Mouse (Mus musculus) urinary bladder, postnatal 10 days (tissue): ENCODE measurements around the gene Nrgn.

Source experiments
- DNase-seq: peaks from one replicate; pipeline ENCODE4 v3.0.0; 2022; ENCODE audit warnings: low spot score

Nrgn gene

DNA sequence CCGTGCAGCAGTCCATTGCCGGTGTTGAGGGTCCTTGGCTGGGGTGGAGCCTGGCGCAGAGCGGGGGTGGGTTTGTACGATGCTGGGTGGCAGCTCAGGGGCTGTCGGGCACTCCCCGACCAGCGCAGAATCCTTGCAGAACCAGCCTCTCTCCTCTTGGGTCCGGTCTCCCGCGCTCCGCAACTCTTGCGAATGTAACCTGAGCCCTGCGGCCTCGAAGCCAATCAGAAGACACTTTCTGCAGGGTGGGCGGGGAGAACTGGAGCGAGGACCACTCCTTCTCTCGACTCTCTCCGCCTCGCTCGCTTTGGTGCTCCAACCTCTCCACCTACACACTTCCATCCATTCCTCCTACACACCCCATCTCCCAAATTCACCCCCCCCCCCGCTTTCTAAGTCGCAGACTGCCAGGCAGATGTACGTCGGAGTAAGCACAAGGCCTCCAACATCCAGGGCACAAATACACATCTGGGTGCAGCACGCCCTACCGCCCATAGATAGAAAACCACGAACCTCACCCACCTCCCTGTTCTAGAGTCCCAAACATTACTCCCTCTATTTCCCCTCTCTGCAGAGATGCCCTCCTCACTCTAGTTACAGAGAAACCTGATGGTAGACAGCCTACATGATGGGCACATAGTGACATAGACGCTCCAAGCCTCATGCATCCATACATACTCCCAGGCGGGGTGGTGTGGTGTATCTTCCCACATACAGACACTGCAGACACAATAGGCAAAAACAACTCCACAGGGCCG lies at the start of gene Nrgn:
Gene Nrgn (minus strand): TSS at position 369 of the 758 bp plus-strand sequence.
- peak; percentile 47 for DNase-seq

DNA sequence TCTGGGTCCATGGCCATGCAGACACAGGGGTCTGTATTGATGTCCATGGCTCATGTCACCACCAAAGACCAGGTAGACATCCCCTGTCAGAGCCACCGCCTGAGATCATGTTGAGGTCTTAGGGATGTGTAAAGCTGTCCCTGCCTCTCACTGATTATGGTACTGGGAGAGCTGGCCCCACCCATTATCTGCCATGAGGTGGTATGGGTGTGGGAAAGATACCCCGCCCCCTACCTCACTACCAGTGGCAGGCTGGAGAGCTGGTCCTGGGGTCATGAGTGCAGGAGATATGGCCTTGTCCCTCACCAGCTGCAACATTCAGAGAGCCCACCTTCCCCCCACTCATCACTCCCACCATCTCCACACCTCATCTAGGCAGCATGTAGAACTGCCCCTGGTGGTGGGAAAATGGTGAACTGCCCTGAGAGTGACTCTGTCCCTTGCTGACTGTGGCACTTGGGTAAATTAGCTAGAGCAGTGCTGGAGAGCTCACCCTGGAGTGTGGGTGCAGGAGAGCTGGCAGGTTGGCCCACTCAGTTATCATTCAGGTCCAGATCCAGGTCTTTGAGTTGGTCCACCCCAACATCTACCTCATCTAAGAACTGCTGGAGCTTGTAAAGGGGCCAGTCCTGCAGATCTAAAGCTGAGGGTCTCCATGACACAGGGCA lies 48.0 kb upstream of the Nrgn start:
- no peak for DNase-seq

DNA sequence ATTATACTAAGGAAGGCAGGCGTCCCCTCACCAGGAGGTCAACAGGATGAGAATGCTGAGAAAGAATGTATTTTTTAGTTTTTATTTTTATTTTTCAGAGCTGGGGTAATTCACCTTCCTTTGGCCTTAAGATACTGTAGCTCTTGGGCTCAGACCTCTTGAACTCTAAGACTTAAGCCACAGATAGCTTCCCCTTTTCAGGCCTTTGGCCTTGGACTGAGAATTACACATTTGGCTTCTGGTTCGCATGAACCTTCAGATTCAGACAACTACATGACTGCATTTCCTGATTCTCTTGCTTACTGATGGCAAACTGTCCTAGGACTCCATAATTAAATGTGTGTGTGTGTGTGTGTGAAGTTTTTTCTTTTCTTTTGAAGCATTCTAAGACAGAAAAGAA lies 45.9 kb upstream of the Nrgn start:
- no peak for DNase-seq

DNA sequence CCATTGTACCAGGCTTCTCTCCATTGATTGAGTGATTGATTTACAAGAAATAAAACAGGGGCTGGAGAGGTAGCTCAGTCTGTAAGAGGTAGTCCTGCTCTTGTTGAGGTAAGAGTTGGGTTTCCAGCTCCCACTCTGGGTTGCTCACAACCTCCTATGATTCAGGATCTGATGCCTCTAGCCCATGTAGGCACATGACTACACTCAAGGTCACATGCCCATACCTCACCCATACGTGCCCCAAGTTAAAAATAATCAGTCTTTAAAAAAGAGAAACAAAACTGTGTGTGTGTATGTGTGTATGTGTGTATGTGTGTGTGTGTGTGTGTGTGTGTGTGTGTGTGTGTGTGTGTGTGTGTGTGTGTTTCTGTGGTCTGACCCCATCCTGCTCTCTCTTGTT lies 42.9 kb upstream of the Nrgn start:
- DNase-seq, result no peak

DNA sequence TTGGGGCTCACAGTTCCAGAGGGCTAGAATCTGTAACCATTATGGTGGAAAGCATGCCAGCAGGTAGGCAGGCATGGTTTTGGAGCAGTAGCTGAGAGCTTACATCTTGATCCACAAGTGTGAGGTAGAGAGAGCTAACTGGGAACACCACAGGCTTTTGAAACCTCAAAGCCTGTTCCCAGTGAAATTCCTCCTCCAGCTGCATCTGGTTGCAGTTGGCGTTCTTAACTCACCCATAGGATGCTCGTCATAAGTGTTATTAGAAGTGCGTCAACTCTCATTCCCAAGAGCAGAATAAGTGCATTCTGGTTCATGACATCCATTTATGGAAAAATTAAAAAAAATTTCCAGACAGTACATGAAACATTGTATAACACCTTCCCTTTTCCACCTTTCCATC lies 41.0 kb upstream of the Nrgn start:
- no peak for DNase-seq

DNA sequence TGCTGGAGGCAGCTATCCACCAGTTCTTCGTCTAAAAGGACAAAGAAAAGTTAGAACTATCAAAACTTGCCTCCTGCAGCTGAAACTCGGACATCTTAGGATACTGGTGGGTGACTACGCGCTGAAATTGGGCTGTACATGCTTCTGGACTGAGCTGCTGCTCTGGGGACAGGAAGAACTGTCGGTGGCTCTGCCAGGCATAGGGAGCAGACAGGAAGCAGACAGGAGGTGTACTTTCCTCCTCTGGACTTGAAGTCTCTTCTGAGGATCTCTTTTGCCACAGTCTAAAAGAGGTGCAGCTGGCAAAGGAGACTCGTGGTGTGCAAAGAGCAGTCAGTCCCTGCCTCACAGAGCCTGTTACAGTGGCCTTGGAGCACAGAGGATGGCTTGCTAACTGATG lies 39.9 kb upstream of the Nrgn start:
- DNase-seq, result no peak

DNA sequence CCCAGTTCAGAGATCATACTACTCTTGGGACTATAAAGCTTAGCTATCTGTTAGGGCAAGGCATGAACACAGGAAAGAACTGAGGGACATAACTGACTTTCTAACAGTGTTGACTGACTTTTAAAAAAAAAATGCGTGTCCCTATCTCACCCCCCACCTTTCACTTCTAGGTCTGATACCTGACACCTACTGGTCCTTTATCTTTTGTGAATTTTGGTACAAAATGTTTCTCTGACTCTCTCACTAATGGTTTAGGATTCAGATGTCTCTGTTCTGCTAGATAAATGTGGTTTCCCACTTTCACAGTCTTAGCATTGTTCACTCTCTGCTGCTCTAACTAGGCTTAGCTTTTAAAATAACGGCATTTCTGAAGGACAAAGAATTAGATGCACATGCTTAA lies 39.3 kb upstream of the Nrgn start:
- DNase-seq, result no peak

DNA sequence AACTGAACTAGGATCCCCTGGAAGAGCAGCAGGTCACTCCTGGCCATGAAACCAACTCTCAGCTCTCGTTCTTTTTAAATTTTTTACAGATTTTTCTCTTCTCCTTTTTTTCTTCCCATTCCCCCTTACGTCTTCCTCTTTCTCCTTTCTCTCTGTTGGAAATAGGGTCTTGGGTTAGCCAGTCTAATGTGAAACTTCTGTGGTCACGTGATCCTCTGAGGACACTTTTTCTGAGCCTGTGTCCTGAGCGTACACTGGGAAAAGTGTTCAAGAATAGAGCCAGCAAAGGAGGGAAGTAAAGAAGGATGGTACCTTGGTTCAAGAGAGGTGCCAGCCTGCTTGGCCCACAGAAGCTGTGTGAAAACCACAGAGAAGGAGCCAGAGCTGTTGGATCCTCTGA lies 37.7 kb upstream of the Nrgn start:
- DNase-seq, result no peak

DNA sequence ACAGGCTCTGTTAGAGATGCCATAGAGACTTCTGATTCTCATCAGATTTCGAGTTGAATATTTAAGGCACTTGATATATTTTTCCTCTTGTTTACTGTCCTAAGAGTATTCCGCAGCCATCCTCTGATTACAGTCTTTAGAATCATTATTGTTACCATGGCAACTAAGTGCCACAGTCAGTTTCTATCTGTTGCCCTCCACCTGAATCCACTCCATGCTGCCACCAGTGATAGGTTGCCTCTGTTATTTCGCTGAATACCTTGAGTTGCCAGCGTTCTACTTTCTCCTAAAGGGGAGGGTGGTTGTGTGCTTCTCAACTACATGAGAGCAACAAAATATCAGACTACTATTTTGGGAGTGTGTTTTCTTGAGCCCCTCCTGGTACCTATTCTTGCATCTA lies 34.0 kb upstream of the Nrgn start:
- DNase-seq, result no peak

DNA sequence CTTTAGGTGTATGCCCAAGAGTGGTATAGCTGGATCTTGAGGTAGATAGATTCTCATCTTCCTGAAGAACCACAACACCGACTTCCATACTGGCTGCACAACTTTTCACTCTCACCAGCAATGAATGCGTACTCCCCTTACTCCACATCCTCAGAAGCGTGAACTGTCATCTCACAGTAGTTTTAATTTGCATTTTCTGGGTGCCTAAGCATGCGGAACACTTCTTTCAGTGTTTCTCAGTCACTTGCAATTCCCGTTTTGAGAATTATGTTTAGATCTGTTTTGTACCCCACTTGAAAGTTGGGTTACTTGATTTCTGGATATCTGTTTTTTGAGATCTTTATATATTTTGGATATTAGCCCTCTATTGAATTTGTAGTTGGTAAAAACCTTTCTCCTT lies 30.9 kb upstream of the Nrgn start:
- DNase-seq, result no peak

DNA sequence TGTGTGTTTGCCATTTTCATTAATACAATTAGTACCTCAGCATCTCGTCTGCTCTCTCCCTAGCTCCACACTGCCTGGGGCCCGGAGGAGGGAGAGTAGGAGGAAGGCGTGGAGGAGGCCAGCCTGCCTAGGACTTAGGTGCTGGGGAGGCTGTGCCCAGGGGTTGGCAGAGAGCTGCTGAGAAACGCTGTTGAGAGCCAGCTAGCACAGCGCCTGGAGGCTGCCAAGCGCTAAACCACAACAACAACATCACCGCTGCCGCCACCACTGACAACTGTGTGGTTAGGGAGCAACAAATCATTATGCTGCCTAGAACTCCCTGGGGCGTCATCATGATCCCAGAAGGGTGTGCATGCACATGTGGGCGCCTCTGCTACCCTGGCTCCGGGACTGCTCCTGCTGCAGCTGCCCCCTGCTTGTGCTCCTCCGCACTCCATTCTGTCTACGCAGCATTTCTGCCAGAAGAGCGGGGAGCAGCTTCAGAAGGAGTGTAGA lies 23.8 kb upstream of the Nrgn start:
- no peak for DNase-seq

DNA sequence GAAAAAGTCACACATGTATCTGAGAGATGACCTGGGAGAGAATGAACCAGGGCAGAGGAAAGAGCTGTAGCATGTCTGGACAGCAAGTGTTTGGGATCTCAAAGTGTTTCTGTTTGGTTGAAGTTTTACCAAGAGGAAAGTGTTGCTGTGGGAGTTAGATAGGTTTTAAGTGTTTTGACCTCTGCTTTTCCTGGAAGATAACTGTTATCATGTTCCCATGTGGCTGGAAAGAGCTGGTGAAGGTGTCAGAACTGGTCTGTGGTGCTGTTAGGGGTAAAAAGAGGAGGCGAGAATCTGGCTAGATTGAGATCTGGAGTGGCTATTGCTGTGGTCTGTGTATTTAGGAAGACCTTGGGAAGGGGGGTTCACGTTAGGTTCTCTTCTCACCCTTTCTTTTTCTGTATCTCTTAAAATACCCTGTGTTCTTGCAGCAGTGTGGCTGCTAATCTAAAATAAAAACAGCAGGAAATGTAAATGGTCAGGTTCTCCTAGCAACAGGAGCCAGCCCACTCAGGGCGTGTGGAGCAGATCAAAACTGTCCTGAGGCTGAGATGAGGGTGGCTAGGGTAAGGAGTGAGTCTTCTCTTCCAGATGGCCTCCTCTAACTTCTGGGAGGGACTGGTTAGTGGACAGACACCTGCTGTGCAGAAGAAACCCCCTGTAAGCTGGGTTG lies 19.6 kb upstream of the Nrgn start:
- DNase-seq, result no peak

DNA sequence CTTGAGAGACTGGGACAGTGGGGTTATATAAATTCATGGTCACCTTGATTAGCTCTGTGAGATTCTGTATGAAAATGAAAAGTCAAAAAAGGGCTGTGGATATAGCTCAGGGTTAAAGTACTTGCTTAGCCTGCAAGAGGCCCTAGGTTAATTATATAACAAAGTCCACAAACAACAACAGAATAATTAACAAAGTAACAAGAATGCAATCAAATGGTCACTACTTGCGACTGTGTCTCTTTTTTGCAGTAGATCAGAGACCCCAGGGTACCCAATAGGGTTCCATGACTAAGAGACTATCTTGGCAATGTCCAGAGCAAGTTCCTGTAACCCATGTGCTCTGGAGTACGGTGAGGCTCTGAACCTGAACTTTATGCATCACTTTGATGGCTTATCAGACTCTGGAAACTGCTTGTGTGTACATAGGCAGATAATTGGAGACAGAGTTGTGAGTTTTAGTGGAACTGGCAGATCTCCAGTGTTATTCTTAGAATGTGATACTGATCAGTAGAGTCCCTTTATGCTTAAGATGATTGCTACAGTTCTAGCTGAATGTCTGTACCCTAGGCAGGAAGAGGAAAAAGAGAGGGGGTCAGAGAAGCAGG lies 16.6 kb upstream of the Nrgn start:
- DNase-seq, result no peak

DNA sequence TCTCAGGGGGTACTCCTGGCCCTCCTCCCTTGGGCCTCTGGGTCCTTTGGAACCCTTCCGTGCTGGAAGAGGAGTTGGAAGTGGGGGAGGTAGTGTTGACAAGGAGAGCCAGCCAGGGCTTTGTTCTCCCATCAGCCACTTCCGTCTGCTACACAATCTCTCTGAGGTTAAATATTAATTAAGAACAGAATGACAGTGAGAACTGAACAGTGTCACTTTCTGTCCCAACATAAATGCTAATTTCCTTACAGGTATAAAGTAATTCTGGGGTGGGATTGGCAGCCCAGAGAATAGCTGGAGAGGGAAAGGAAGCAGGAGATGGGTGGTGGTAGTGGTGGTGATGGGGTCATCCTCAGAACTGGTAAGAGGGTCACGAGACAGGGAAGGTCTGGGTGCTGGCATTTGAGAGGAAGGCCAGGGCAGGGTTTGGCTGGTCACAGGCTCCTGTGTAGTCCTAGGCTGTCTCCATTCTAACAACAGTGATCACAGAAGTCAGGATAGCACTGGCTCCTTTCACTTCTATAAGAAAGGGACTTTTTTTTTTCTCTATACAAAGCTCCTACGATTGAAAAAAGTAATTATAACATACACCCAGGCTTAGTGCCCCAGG lies 16.0 kb upstream of the Nrgn start:
- no peak for DNase-seq

DNA sequence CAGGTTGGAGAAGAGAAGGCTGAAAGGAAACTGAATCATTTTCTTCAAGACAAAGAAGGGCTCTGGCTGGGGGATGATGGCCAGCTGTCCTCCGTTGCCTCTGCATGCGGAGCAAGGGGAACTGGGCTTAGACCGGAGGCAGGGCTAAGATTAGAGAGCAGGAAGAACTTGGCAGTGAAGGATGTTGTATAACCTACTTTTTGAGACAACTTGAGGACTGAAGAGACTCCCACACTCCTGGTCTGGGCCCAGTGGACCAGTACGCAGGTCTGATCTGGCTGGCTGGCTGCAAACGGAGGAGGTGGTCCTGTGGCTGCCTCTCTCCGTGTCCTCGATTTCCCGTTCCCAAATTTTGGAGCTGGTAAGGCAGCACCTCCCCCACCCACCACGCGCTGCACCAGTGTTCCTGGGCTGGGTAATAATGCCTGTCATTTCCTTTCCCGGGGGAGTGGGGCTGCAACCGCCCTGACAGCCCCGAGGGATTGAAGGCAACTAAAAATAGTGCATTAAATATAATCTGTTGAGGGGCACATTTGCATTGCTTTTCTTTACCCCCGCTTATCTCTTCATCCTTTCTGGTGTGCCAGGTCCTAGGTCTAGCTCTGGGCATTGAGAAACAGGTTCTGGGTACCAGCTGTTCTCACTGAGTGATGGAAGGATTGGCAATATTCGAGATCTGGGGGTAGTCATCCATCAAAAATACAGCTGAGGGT lies 15.3 kb upstream of the Nrgn start:
- DNase-seq, result no peak

DNA sequence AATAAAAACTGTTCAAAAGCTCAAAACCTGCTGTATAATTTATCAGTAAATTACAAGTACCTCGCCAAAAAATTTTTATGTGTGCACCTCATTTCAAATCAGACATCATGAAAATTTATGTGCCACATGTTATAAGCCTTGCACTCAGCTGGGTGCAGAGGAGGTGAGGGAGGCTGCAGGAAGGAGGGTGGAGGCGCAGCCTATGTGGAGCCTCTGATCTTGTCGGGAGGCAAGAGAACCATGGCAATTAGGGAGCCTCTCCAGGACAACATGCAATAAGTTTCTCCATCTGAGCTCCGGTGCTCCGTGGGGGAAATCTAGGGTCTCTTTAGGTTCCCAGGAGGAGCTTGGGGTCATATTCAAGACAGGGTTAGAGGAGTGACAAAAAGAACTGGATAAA lies 14.8 kb upstream of the Nrgn start:
- DNase-seq, result no peak

DNA sequence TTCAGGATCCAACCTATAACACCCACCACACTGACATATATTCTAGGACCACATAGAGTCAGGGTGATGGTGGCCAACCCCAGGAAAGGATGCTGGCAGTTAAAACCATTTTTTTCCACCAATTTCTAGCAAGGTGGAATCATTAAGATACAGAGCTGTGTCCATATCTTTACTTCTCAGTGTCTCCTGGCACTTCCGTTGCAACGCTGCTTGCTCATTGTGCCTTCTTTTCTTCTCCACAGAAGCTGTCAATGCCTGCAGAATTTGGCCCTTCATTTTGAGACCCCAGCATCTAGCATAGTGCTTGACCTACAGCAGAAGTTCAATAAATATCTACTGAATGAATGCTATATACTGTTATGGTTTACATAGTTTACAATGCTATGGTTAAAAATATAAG lies 14.3 kb upstream of the Nrgn start:
- no peak for DNase-seq

DNA sequence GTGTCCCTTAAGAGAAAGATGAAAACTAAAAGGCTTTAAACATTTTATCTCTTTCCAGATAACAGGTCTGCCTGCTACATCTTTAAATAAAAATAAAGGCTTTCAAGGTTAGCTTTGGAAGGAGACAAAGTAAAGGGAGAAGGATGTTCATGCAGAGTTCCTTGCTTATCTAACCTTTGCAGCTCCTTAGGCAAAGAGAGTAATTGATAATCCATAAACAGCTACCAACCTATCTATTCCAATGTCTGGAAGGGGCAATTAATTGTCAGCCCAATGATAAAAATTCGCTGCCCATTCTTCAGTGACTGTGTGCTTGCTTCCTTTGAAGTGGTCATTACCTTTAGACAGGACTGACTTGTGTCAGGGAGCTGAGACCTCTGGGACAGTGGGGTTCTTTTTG lies 11.1 kb upstream of the Nrgn start:
- DNase-seq, result no peak

DNA sequence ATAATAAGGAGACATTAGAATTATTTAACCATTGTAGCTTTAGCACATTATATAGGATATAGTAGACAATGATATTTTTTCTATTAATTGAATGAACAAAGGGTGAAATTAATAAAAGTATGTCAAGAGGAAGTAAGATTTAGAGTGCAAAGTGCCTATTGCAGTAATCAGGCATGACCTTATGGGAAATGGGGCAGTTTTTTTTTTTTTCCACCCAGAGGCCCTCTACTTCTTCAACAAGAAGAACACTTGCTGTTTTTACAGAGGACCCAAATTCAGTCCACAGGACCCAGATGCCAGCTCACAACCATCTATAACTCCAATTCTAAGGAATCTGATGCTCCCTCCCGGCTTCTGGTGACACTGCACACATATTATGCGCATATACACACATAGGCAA lies 7.9 kb upstream of the Nrgn start:
- no peak for DNase-seq

DNA sequence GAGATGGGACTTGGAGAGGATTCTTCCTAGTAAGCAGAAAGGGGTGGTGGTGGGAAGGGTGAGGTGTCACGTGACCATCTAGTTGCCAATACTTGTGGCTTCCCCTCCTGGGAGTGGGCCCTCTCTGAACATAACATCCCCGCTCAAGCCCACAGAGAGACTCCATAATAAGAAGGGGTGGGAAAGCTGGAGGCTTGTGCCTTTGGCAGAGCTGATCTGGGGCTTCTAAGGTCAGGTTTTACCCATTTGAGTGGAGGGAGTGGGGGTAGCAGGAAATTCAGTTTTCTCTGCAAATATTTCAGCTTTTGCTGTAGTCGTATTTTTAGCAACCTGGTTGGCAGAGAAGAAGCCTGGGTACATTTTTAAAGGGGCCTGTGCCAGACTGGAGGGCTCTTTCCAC lies 3.7 kb upstream of the Nrgn start:
- DNase-seq, result no peak

DNA sequence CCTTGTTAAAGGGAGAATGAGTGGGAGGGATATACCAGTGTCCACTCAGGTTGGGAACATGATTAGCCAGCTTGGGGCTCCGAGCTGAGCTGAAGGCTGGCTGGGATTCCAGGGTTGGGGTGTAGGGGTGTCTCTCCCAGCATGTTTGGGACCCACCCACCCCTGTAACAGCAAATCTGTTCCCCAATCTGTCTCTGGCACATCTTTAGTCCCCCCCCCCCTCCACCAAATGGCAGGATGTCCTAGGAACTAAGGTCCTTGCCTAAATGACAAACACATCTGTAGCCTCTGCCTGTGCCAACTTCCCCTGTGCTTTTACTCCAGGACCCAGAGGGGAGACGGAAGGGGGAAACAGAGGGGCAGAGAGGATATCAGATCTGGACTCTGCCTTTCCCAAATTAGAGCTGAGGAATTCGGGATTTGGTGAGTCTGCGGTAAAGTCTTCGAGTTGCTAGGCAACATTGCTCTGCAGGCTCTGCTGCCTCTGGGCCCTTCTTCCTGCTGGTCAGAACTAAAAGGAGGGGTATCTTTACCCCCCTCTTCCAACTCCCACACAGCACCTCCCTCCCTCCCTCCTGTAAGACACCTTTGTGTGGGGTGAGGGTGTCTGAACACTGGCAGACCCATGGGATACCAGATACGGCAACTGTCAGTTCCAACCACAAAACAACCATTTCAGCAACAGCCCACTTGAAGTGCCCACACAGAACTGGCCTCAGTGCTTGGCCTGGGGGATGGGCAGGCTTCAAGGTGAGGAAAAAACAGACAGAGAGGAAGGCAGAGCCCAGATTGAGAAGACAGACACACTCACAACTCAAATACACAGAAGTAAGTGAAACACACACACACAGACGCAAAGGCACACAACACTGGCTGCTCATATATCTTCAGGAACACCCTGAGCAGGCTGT lies 2.4 kb upstream of the Nrgn start, which contains the start of gene Siae:
Gene Siae (plus strand): TSS at position 861 of the 911 bp plus-strand sequence.
- no peak for DNase-seq
